In the genomic region with DNA sequence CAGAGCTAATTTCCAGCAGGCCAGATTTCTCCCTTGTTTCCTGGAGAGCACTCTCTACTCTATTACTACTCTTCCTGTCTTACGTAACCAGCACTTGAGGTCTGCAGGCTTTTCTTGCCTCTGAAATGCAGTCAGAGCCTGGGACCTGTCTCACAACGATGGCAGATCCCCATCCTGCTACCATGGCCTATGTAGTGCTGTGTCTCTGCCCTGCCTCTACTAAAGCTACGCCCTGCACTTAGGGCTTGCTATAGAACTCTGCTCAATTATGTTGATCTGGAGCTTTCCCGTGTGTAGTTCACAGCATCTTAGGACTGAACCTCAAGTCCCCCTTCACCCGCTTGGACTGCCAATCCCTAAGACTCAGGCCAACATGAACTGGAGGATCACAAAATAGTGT, we compare ENCODE assay signal across 22 mouse cellular contexts.
A peak's percentile ranks its signal among the peaks of the same experiment; 100 is the strongest.
DNase-seq lines count a peak whose midpoint lies in the region; ATAC-seq and TF ChIP-seq lines count a peak whose summit lies in the region.
"Had no signal": no experiment of that assay in that cellular context is flagged by ENCODE, and none has a peak within 500 bp of the region (broad histone marks: within the 10 kb centered on the region; RNA-seq: fewer than 3 reads in every experiment).

No protein-coding gene starts in this region.

- no peak overlapping the region for H3K27ac ChIP-seq in lung, postnatal 0 days (ENCODE audit: low read length)
- H3K27ac ChIP-seq in limb, embryonic 12.5 days = 0 out of 2 replicates have a peak overlapping the region, but pooled peaks have one; percentile 23
- no peak overlapping the region for H3K27ac ChIP-seq in forebrain, embryonic 14.5 days (ENCODE audit: low read depth, low read length)
- H3K27ac ChIP-seq: embryonic facial prominence, embryonic 15.5 days; forebrain, embryonic 10.5 days; forebrain, embryonic 15.5 days; heart, embryonic 13.5 days had no signal

- ATAC-seq in lung, postnatal 0 days = peak; percentile 28; the same call in 1 of the 2 replicates
- no peak for ATAC-seq in limb, embryonic 12.5 days (ENCODE audit: insufficient number of reproducible peaks, insufficient read depth, low FRiP score, low TSS enrichment, low read depth)
- ATAC-seq in forebrain, embryonic 14.5 days = no peak
- ATAC-seq: CD4-positive, CD25-positive, alpha-beta regulatory T cell, adult 4 months; forebrain, embryonic 15.5 days; hindbrain, embryonic 16.5 days had no signal

- TF ChIP-seq CTCF in lung, postnatal 0 days (IDR thresholded peaks at IDR 0.05) = no peak

- no peaks in the 10 kb centered on the region for H3K27me3 ChIP-seq in lung, postnatal 0 days (replicated peaks; ENCODE audit: insufficient read depth, low read length)
- H3K27me3 ChIP-seq in limb, embryonic 12.5 days = no peaks in the 10 kb centered on the region
- H3K27me3 ChIP-seq in forebrain, embryonic 14.5 days (replicated peaks; ENCODE audit: control insufficient read depth, insufficient read depth, low read length) = no peaks in the 10 kb centered on the region
- H3K27me3 ChIP-seq: embryonic facial prominence, embryonic 15.5 days; forebrain, embryonic 15.5 days; heart, embryonic 13.5 days had no signal

- no peak for TF ChIP-seq EP300 in lung, postnatal 0 days (IDR thresholded peaks at IDR 0.05)

- H3K9ac ChIP-seq in lung, postnatal 0 days (replicated peaks; ENCODE audit: low read depth) = no peak overlapping the region
- no peak overlapping the region for H3K9ac ChIP-seq in limb, embryonic 12.5 days (replicated peaks)
- H3K9ac ChIP-seq in forebrain, embryonic 14.5 days (ENCODE audit: low read length) = no peak overlapping the region
- H3K9ac ChIP-seq: embryonic facial prominence, embryonic 15.5 days; forebrain, embryonic 15.5 days; heart, embryonic 13.5 days had no signal

- DNase-seq in lung, postnatal 0 days (ENCODE audit: low spot score) = peak; percentile 33
- DNase-seq in lung, adult 18-20 months = no peak
- DNase-seq in adipocyte (ENCODE audit: low spot score) = peak; percentile 32
- no peak for DNase-seq in frontal cortex, adult 2 months (ENCODE audit: extremely low spot score in 1 of 2, low spot score in 1 of 2)
- DNase-seq in forebrain, embryonic 14.5 days (ENCODE audit: low spot score) = no peak
- DNase-seq: adrenal gland, postnatal 10 days; B cell, adult 2 months; cerebellum, adult 11 months; cerebellum, adult 8-10 months; cerebellum, postnatal 14 days; embryo, embryonic 11 days; gastrocnemius, postnatal 10 days; heart, postnatal 36 days had no signal

- no peaks in the 10 kb centered on the region for H3K4me1 ChIP-seq in lung, postnatal 0 days (ENCODE audit: insufficient read depth, low read depth, low read length)
- H3K4me1 ChIP-seq in limb, embryonic 12.5 days (replicated peaks) = no peaks in the 10 kb centered on the region
- no peaks in the 10 kb centered on the region for H3K4me1 ChIP-seq in forebrain, embryonic 14.5 days (ENCODE audit: control insufficient read depth, insufficient read depth, low read length)
- H3K4me1 ChIP-seq: embryonic facial prominence, embryonic 15.5 days; forebrain, embryonic 15.5 days had no signal

- H3K9me3 ChIP-seq in lung, postnatal 0 days (ENCODE audit: low read length) = no peaks in the 10 kb centered on the region
- peaks cover 6% of the 10 kb centered on the region; the same call in 1 of the 2 replicates for H3K9me3 ChIP-seq in limb, embryonic 12.5 days
- no peaks in the 10 kb centered on the region for H3K9me3 ChIP-seq in forebrain, embryonic 14.5 days (replicated peaks; ENCODE audit: control insufficient read depth, low read length)
- H3K9me3 ChIP-seq: embryonic facial prominence, embryonic 15.5 days; forebrain, embryonic 10.5 days; forebrain, embryonic 15.5 days; heart, embryonic 13.5 days had no signal

- H3K4me3 ChIP-seq in lung, postnatal 0 days (ENCODE audit: low read depth, low read length) = no peak overlapping the region
- no peak overlapping the region for H3K4me3 ChIP-seq in limb, embryonic 12.5 days (replicated peaks)
- no peak overlapping the region for H3K4me3 ChIP-seq in forebrain, embryonic 14.5 days (ENCODE audit: low read depth, low read length)
- H3K4me3 ChIP-seq: embryonic facial prominence, embryonic 15.5 days; erythroblast, embryonic 14.5 days; forebrain, embryonic 10.5 days; forebrain, embryonic 15.5 days; heart, embryonic 13.5 days had no signal

- WGBS in lung, postnatal 0 days = 67% methylated on average over 5 of the region's 5 CpGs
- WGBS in limb, embryonic 12.5 days = 72% methylated on average over 5 of the region's 5 CpGs
- WGBS in forebrain, embryonic 14.5 days = 89% methylated on average over 5 of the region's 5 CpGs

- no peaks in the 10 kb centered on the region for H3K36me3 ChIP-seq in lung, postnatal 0 days (ENCODE audit: insufficient read depth, low read length)
- no peaks in the 10 kb centered on the region for H3K36me3 ChIP-seq in limb, embryonic 12.5 days
- H3K36me3 ChIP-seq in forebrain, embryonic 14.5 days (ENCODE audit: control insufficient read depth, insufficient read depth, low read length) = no peaks in the 10 kb centered on the region
- H3K36me3 ChIP-seq: embryonic facial prominence, embryonic 15.5 days; forebrain, embryonic 10.5 days; forebrain, embryonic 15.5 days; G1E; heart, embryonic 13.5 days had no signal

- H3K4me2 ChIP-seq in lung, postnatal 0 days (replicated peaks; ENCODE audit: low read depth, low read length) = no peak overlapping the region
- H3K4me2 ChIP-seq in limb, embryonic 12.5 days = no peak overlapping the region
- no peak overlapping the region for H3K4me2 ChIP-seq in forebrain, embryonic 14.5 days (ENCODE audit: low read length)
- H3K4me2 ChIP-seq: embryonic facial prominence, embryonic 15.5 days; forebrain, embryonic 15.5 days; heart, embryonic 13.5 days had no signal

Comparison
In these comparisons a context has a peak if more than half of its experiments do, and no peak if none do; other contexts are left out.
1. DNase-seq: peak in lung, postnatal 0 days (single experiment) and adipocyte (single experiment); none in lung, adult 18-20 months (0 of 2), frontal cortex, adult 2 months (0 of 2) and forebrain, embryonic 14.5 days (single experiment).